Mouse (Mus musculus) gastrocnemius, adult 18-20 months (tissue): ENCODE measurements at regions not wholly inside any gene's neighbourhood (a gene's known extent, or its start where the extent isn't known, plus 50 kb on each side); places are given as distances from the start of the nearest gene placed in this dataset.

Experiments
- DNase-seq: peaks from one replicate; pipeline ENCODE4 v3.0.0; 2021; ENCODE audit warnings: low spot score

DNA sequence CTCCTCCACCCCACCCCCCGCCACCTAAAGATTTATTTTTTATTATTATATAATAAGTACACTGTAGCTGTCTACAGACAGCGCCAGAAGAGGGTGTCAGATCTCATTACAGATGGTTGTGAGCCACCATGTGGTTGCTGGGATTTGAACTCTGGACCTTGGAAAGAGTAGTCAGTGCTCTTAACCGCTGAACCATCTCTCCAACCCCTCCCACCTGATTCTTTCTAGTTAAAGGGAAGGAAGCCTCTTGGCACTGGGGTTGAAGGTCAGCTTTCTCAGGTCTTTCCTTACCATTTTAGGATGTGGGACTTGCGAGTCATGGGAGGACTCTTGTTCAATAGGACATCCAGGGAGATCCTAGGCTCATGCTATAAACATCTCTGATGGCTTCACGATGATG is 54.7 kb downstream of the Hes1 start:
- DNase-seq: no peak

DNA sequence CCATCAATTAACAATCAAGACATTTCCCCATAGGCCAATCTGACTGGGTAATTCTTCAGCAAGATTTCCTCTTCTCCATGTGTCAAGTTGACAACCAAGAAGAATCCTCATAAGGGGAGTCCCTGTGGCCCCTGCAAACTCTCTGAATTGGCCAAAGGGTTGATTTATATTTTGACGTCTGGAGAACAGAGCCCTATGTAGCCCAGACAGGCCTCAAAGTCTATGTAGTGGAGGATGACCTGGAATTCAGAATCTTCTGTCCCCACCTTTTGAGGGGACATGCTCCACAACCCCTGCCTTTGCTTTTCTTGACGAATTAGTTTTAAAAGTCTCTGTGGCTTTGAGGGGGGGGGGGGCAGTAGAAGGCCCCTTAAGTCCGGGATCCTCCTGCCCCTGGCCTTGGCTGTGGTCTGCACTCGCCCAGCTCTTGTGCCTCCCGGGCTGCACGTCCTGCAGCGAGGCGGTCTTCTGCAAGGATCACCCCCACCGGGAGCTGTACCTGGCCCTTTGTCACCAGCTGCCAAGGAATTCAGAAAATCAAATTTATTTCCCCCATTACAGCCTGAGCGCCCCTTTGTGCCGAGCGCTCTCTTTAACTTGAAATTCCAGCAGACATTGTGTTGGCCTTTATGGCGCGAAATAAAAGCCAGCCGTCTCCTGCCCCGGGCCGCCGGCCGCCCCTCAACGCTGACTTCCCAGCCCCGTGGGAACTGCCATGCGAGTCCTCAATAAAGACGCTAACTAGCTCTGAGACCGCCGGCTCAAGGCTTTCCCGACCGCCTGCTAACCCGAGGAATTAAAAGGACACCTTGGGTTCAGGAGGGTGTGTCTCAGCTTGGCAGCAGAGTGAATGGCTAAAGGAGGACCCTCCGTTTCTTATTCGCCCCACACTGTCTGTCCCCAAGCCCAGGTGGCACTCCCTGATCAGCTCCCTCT is 56.4 kb downstream of the Hes1 start:
- DNase-seq: no peak

DNA sequence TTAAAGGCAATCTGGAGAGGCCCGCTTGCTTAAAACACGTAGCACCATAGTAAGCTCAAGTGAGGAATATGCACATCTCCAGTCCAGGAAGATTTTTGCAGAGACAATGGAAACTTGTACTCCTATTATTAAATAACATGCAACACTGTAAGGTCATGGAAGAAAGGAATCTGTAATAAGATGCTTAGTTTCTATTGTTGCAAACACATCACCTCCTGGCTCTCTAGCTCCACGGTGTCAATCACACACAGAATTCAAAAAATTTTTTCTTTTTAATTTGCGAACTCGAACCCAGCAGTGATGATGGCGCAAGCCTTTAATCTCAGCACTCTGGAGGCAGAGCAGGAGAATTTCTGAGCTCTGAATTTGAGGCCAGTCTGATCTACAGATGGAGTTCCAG is 57.4 kb downstream of the Hes1 start:
- DNase-seq: no peak

DNA sequence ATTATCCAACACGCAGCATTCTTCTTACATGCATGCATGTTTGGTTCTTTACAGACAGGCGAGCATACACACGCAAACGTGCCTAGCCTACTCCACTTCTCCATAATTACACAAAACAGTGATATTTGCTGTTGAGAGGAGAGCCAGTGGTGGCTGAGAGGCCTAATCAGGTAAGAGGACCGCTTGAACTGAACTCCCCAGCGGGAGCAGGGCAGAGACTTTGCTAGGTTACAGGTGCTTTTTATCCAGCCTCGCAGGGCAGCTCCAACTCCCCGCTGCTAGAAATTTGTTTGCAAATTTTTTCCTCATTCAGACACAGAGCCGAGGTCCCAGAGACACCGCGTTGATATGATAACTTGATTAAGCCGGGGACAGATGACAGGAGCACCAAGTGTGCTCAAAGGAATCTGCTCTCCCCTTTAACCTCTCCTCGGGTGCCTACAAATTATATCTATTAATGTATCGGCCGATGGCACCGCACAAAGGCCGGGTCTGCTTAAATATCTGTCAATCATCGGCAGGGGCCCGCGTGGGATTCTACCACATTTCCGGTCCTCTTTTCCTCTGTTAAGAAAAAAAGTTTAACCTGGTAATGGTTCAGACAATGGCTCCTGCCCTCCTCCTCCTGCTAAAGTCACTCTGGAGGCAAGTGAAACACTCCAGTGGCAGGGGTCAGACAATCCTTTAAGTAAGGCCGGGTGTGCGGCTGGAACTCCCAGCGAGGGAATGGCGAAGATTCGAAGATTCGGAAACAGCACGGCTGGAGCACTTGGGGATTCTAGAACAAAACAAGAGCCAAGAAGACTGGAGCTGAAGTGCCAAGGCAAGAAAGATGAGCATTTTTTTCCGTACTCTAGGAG is 58.3 kb downstream of the Hes1 start:
- no peak for DNase-seq

DNA sequence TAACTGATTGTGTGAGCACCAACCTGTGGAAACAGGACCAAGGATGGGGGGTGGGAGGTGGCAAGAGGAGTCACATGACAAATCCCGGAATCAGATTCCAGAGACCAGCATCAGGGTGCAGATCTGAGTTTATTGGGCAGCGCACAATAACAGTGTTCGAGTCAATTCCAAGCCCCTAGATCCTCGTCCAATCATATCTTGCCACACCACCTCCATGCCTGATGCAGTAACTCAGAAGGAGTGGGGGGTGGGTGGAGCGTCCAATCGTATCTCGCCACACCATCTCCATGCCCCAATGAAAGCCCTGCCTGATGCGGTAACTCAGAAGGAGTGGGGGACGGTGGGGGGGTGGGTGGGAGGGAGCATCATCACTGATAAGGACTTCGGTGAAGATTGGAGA is 62.8 kb downstream of the Hes1 start:
- DNase-seq: no peak

DNA sequence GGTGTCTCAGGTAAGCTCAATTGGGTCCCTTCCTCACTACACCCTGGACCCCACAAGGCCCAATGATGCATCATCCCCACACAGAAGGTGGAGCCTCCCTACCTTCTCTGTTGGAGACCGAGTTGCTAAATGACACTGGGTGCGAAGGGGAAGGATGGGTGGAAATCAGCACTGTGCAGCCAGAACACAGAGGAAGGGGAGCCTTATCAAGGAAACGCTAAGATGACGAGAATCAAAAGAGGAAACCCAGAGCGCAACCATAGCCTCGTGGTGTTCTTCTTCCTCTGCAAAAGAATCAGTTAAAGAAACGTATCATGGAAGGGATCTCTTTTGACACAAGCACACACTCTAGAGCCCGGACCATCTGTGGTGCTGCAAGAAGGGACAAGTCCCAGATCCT is 64.6 kb downstream of the Hes1 start:
- no peak for DNase-seq

DNA sequence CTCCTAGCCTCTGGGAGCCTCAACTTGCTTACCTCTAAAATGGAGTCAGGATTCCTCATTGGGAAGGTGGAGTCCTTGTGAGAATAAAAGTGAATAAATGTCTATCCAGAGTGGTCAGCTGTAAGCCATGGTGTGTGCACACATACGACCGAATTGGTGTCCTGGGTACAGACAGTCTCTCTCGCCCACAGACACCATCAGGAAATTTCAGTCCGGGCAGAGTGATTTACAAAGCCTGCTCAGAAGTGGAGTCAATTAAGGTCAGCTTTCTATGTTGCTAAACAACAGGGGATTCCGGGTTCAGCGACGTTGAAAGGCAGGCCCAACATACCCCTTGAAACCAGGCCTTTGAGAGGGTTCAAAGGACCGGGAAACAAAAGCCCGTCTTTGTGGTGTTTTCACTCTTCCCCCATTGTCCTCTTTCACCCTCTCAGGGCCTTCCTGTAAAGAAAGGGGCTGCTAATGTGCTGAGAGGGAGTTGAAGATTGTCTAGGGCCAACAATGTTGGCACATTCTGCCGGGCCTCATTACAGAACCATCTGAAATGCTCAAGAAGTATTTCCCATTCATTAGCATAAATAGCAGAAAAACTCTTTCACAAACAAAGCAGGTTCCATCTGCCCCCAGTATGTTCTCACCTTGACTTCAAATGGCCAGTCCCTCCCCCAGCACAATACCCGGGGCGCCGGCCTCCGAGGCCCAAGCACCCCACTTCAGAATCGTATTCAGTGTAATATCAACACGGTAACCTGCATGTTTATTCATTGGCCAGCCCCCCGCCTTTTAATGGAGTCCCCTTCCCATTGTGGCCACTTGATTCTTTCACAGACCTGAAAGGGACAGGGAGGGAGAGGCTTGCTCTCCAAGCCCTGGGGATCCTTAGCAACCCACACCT is 65.3 kb downstream of the Hes1 start:
- no peak for DNase-seq

DNA sequence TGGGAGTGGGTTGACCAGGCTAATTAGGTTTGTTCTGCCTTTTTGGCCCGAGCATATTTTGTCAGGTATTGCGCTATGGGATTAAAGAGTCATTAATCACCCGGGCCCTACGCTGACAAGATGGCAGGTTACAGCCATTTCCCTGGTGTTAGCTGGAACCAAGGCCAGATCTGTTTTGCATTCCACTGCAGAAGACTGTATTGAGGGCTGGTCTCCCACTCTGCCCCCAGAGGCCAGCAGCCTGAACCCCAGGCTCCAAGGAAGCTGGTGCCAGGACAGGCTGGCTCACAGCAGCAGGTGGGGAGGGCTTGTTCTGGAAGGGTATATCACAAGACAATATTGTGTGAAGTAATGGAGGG is 65.9 kb downstream of the Hes1 start:
- no peak for DNase-seq

DNA sequence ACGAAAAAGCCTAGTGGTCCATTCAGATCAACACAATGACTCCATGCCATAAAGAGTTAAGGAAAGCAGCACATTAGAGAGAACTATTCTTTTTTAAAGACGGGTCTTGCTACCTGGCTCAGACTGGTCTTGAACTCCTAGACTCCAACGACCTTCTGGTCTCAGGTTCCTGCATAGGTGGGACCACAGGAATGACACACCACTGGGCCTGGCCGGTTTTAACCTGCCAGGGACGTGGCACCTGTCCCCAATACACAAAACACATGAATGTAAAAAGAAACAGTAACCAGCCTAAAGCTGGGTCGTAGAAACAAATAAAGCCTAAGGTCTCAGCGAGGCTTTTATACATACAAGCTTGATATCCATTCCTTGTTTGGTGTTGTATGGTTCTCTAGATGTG is 67.9 kb downstream of the Hes1 start:
- no peak for DNase-seq

DNA sequence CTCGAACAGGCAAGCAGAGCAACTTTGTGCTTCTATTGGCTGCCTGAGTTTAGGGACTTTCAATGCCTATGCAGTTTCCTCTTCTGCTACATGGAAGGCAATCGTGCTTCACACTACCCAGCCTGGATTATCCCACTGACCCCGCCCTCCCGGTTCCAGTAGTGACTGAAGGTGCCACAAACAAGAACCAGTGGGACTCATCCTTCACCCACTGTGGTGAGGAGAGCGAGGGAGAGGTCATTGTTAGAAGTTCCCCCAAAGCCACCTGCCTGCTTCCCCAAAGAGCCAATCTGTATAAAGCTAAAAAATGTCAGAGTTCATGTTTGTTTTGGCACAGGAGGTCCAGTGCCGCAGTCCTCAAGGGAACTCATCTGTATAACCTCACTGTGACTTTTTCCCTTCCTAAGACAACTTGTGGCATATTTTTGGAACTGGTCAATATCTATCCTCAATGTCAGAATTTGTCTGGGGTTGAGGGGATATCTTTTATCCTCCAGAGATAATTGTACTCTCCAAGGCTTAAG is 70.5 kb downstream of the Hes1 start:
- DNase-seq: no peak

DNA sequence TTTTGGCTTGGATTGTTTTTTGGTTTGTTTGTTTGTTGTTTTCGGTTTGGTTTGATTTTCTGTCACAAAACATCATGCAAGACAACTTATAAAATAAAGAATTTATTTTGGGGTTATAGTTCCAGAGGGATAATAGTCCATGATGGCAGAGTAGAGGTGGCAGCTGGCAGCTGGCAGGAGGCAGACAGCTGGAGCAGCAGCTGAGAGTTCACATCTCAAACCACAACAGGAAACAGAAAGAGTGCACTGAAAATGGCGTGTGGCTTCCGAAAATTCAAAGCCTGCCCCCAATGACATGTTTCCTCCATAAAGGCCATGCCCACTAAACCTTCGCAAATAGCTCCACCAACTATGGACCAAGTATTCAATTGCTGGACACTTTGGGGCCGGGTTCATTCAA is 72.7 kb downstream of the Hes1 start:
- no peak for DNase-seq

DNA sequence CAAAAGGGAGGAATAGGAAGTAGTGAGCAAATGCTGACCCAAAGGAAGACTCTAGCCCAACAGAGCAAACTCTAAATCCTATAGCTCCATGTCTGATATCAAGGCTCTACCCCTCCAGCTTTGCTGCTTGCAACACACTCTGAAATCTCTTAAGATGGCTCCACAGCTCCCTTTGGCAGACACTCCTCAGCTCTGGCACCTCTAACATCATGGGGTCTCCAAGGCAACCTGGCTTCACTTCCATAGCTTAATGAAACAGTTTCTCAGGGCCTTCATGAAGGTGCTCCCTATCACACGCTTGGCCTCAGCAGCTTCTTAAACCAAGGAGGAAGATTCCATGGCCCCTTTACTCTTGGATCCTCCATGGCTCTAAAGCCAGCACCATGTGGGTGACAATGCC is 73.6 kb downstream of the Hes1 start:
- DNase-seq: no peak

DNA sequence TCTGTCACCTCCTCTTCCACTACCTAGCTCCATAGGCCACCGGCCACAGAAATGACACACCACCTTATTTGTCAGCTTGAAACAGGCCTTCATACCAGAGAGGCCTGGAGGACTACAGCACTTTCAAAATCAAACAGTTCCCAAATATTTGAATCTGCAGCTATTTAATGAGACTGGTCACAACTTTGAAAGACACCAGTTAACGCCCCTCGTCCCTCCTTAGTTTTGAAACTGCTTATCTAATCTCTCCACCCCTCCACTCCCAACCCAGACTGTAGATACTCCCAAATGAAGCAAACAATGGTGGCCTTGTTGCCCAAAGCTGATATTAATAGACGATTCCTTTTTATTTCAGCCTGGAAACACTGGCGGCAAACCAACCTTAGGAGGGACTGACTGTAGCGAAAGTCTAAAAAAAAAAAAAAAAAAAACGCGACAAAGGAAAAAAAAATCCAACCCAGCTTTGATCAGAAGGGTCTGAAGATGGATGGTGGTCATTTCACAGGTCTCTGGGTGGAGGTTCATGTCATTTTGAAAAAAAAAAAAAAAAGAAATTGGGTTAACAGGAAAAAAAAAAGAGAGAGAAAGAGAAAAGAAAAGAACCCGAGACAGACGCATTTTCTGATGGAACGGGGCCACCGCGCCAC is 80.8 kb downstream of the Hes1 start:
- DNase-seq: no peak

DNA sequence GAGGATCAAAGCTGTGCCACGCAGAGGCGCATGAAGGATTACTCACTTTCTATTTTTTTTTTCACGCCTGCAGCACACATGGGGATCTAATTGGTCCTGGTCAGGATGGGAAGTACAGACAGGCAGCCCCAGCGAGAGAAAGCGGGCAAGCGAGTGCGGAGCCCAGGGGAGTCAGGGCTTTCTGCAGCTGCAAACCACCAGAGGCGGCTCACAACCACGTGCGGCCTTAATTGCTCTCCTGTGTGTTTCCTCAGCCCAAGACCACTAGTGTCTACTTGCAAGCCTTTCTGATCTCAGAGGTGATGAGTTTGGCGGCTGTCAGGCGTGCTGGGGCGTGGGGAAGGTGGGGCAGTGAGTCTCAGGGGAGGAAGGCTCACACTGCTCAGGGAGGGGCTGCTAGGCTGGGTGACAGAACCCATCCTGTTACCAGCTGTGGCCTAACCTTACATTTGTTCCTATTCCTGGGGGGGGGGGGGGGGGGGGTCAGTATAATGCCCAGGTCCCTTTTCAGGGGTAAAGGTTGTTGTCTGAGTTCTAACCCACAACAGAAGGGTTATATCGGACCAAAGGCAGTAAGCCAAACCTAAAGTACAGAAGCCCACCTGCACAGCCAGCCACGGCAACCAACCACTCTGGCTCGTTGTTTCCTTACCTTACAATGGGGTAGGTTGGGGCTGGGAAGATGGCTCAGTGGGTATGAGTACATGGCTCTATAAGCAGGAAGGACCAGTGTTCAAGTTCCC is 81.5 kb downstream of the Hes1 start:
- peak; percentile 24 for DNase-seq

DNA sequence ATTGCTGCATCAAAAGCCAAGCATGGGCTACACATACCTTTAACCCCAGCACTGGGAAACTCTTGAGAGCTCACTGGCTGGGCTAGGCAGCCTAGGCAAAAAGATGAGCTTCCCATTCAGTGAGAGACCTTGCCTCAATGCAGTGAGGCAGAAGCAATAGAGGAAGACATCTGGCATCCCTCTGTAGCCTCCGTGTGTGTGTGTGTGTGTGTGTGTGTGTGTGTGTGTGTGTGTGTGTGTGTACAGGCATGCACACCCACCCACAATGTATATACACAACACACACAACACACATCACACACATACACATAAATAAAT is 82.0 kb downstream of the Hes1 start:
- DNase-seq: no peak

DNA sequence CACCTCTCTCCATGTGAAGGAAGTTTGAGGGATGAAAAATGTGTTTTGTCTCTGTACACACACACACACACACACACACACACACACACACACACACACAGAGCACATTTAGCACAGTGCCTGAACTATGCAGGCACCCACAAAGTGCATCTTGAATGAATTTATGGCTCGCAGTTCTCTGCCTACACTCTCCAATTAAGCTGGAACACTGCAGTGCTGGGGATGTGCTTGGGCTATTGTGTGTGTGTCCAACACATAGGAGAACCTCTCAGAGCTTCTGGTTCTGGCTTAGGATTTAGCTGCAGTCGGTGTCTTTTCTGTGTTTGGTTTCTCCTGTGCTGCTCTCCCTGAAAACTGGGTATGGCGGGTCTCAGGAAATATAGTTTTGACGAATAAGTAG is 83.1 kb downstream of the Hes1 start:
- no peak for DNase-seq

DNA sequence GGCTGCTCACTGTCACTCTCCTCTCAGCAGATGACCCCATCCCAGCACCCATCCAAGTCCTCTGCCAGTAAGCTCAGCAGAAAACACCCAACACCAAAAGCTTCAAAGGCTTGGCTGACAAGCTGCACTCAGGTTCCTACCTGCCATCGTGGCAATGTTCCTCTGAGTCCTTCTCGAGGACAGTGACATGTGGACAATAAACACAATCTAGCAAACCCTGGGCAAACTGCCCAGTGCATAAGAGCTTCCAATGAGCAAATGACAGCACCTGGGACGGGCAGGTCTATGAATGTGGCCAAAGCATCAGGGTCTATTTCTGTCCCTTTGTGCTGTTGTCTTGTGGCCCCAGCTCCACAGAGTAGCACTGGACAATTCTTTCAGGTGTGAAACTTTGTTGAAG is 86.9 kb downstream of the Hes1 start:
- DNase-seq: no peak

DNA sequence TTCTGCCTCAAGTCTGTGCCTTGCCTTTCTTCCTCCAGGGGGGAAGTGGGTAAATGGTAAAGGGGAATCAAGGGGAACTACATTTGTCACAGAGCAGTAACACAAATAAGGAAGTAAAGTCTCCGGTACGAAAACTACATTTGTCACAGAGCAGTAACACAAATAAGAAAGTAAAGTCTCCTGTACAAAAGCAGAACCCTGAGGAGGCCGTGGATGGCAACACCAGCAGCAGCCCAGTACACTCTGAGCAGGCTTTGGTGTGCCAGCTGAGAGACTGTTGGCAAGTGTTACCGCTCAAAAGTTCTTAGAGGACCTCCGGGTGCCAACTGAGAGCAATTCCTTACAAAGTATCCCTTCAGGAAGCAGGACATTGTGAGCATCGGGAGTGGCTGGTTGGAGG is 90.9 kb downstream of the Hes1 start:
- DNase-seq: no peak

DNA sequence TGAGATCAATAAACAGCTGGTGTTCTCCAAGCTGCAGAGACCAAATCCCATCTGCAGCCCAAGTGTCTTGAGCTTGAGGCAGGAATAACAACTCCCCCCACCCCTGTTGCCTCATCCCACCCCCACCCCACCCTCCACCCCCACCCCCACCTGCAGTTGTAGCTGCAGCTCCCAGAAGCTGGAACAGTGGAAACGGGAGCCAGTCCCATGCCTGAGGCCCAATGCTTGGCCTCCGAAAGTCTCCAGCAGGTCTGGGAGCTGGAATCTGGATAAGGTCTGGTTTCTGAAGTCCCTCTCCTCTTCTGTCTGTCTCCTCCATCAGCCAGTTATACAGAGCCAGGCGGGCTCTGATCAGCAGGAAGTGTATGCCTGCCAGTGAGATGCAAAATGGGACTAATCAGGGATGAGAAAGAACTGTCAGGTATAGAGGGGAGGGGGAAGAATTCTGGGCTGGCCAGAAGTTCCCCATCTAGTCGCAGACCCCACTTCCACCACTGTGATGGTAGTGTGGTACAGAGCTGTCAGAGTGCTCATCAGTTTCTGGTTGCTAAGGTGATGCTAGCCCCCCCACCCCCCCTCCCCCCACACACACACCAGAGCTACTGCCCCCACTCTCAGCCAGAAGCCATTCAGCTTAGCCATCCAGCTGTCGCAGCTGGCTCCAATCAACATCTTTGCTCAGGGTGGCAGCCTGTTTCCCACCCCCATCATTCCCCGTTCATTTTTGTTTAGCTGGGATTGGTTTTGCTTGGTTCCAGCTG is 91.5 kb downstream of the Hes1 start:
- no peak for DNase-seq

DNA sequence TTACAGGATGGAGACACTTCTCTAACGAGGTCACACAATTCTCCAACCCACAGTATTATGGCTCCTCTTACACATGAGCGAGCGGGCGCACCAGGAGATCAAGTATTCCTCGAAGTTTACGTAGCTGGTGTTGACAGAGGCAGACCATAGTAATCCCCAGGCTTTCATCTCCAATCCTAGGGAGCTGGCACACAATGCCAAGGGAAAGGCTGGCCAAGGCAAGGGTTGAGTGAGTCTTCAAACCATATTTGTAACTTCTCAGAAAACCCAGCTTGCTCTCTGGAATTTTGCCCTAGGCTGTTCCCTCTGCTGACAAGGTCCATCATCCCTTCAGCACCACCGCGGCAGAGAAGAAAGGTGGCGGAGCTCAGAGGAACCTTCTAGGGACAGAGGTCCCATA is 94.0 kb downstream of the Hes1 start:
- no peak for DNase-seq
